Mouse (Mus musculus) MEL (cell line): Measurements from ENCODE around the gene Khnyn.

Experiments used
- CTCF ChIP-seq, 3 experiments: IDR thresholded peaks in 2 of 3; conservative IDR thresholded peaks in 1 of 3; 2 replicates each; pipeline ENCODE4 v1.5.1; 2011 to 2012; ENCODE audit warnings: low read length in 3 of 3, low read depth in 2 of 3, mild to moderate bottlenecking in 2 of 3, improper control_type of control experiment in 1 of 3, inconsistent platforms in 1 of 3, mixed read lengths in 1 of 3, moderate library complexity in 1 of 3; ENCODE audit not compliant: control insufficient read depth in 1 of 3, insufficient read depth in 1 of 3, poor library complexity in 1 of 3, severe bottlenecking in 1 of 3
- JUND ChIP-seq: IDR thresholded peaks from 2 replicates; pipeline ENCODE4 v1.6.1; 2011; ENCODE audit warnings: low read depth, mild to moderate bottlenecking, improper control_type of control experiment, low read length

DNA sequence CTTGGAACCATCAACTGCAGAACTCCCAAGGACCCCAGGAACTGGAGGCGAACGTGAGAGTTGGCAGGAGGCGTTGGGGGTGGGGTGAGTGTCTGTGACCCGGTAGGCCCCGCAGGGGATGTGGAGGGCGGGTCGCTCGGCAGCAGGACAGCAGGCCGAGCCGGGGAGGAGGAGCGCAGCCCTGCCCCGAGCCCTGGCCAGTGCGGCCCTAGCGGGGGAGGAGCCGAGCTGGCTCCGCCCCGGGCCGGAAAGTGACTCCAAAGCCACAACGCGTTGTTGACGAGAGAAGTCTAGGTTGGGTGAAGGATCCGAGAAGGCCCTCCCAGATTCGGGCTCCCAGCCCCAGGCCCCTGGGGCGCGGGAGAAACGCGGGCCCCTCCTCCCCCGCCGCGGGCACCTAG, at the start of gene Khnyn:
- no peak for TF ChIP-seq JUND
- TF ChIP-seq CTCF (IDR thresholded peaks at IDR 0.05 in 2 of 3, conservative IDR thresholded peaks at IDR 0.05 in 1 of 3; ENCODE audit: control insufficient read depth in 1 of 3, insufficient read depth in 1 of 3, low read depth in 2 of 3, low read length in 3 of 3, poor library complexity in 1 of 3, severe bottlenecking in 1 of 3), result no peak
